Mouse (Mus musculus) forebrain, embryonic 14.5 days (tissue): ENCODE results near the gene Adgra1. TPM values are rescaled to one million over a fixed set of nuclear protein-coding genes. Genes with fewer than 3 reads are reported as not detected.

Experiments used
- polyA plus RNA-seq: library from polyadenylated mRNA; unstranded; fragments of >200 nt; fragmentation: Nextera tagmentation; extraction: Ambion mirVana; gene quantifications from 2 replicates; pipeline ENCODE4 v1.2.1, GENCODE M21; 2014

Adgra1 gene
- polyA plus RNA-seq, 1 experiment from 2014 or later: 7.4 TPM

Other genes with a start within 250 kb of the Adgra1 start
- gene Cfap46, start 150.4 kb upstream of the Adgra1 start, polyA plus RNA-seq: 1.1 and 1.2 TPM in 2 replicates
- gene Kndc1, start 60.5 kb downstream of the Adgra1 start, polyA plus RNA-seq: 7.0 and 8.7 TPM in 2 replicates
- not detected in 2 replicates for gene Utf1, start 109.6 kb downstream of the Adgra1 start, polyA plus RNA-seq
- 0.51 and 0.86 TPM in 2 replicates for gene 6430531B16Rik, start 144.6 kb downstream of the Adgra1 start, polyA plus RNA-seq
- 1.3 and 2.1 TPM in 2 replicates for gene Adam8, start 158.4 kb downstream of the Adgra1 start, polyA plus RNA-seq
- gene Zfp511, start 202.2 kb downstream of the Adgra1 start, polyA plus RNA-seq: 52.5 and 53.6 TPM in 2 replicates
- 64.3 and 67.7 TPM in 2 replicates for gene Tubgcp2, start 202.5 kb downstream of the Adgra1 start, polyA plus RNA-seq
- 0.93 and 1.2 TPM in 2 replicates for gene Msx3, start 214.9 kb downstream of the Adgra1 start, polyA plus RNA-seq
- gene Caly, start 248.4 kb downstream of the Adgra1 start, polyA plus RNA-seq: 114 and 141 TPM in 2 replicates